Mouse (Mus musculus) small intestine, adult 2 months (tissue): ENCODE data around the gene Actrt3.

Source experiments
- CTCF ChIP-seq: fragments of 200-500 bp; IDR thresholded peaks from 2 replicates; pipeline ENCODE4 v1.5.1; 2012; ENCODE audit warnings: low read depth, mild to moderate bottlenecking, control low read depth, inconsistent platforms, low read length, moderate library complexity, mixed read lengths; ENCODE audit not compliant: insufficient replicate concordance, insufficient read length; ENCODE audit errors: extremely low read depth
- POLR2A ChIP-seq: fragments of 200-500 bp; IDR thresholded peaks from 2 replicates; pipeline ENCODE4 v1.6.1; 2012; ENCODE audit warnings: low read depth, mild to moderate bottlenecking, control low read depth, inconsistent platforms, low read length, moderate library complexity

DNA sequence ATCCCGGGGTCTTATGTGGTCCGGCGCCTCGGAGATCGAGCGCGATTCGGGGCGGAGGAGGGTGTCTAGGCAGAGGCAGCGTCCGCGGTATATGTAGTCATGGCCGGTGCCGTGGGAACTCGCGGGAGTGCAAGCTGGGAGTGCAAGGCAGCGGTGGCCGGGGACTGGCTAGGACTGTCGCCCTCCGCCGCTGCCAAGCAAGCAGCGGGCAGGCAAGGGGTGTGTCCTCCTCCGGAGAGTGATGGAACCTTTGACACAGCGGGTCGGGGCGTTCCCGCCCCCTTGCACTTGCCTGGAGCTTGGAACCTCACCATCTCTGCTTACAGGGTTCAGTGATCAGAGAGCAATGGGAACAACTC, 3.0 kb upstream of the Actrt3 start:
- no peak for TF ChIP-seq CTCF
- TF ChIP-seq POLR2A = peak; percentile 56
